Mouse (Mus musculus) heart, adult 9 months (tissue): ENCODE data around the gene Gm10300.
A peak's percentile ranks its signal among the peaks of the same experiment; 100 is the strongest.

Experiments used
- DNase-seq, 2 experiments: peaks; one replicate each; pipeline ENCODE4 v3.0.0; 2022; ENCODE audit warnings: low spot score in 2 of 2

The Gm10300 gene

GRCm38 (mm10) chr4:132074077-132074932, at the start of gene Gm10300:
Gene Gm10300, plus strand, starts transcription at chr4:132074697.
- peak; percentile 62 to 71 for DNase-seq

GRCm38 (mm10) chr4:132025264-132025663, 49.2 kb upstream of the Gm10300 start:
- no peak for DNase-seq

- DNase-seq: no peak
Observed at GRCm38 (mm10) chr4:132025738-132026527, 48.6 kb upstream of the Gm10300 start.

- no peak for DNase-seq
Observed at GRCm38 (mm10) chr4:132027167-132027566, 47.3 kb upstream of the Gm10300 start.

- peak in 1 of 2 experiments; percentile 25 for DNase-seq
Observed at GRCm38 (mm10) chr4:132027806-132028205, 46.7 kb upstream of the Gm10300 start.

- no peak for DNase-seq
Observed at GRCm38 (mm10) chr4:132029851-132030741, 44.4 kb upstream of the Gm10300 start.

- no peak for DNase-seq
Observed at GRCm38 (mm10) chr4:132033183-132033582, 41.3 kb upstream of the Gm10300 start.

GRCm38 (mm10) chr4:132034242-132034641, 40.3 kb upstream of the Gm10300 start:
- DNase-seq: no peak

GRCm38 (mm10) chr4:132037137-132037536, 37.4 kb upstream of the Gm10300 start:
- DNase-seq: no peak

- no peak for DNase-seq
Observed at GRCm38 (mm10) chr4:132037991-132038390, 36.5 kb upstream of the Gm10300 start.

- peak; percentile 43 to 74 for DNase-seq
Observed at GRCm38 (mm10) chr4:132038809-132039208, 35.7 kb upstream of the Gm10300 start.

- no peak for DNase-seq
Observed at GRCm38 (mm10) chr4:132039521-132039920, 35.0 kb upstream of the Gm10300 start.

- peak; percentile 56 to 77 for DNase-seq
Observed at GRCm38 (mm10) chr4:132039975-132040645, 34.4 kb upstream of the Gm10300 start.

GRCm38 (mm10) chr4:132041471-132042332, 32.8 kb upstream of the Gm10300 start:
- no peak for DNase-seq

GRCm38 (mm10) chr4:132043726-132044125, 30.8 kb upstream of the Gm10300 start:
- no peak for DNase-seq

GRCm38 (mm10) chr4:132048011-132048991, 26.2 kb upstream of the Gm10300 start:
- DNase-seq: peak; percentile 30 to 42

- DNase-seq: peak; percentile 89 to 90
Observed at GRCm38 (mm10) chr4:132048995-132049404, 25.5 kb upstream of the Gm10300 start.

GRCm38 (mm10) chr4:132049549-132050200, 24.8 kb upstream of the Gm10300 start:
- peak in 1 of 2 experiments; percentile 30 for DNase-seq
